ENCODE assay signal across 13 mouse cellular contexts in the genomic region with DNA sequence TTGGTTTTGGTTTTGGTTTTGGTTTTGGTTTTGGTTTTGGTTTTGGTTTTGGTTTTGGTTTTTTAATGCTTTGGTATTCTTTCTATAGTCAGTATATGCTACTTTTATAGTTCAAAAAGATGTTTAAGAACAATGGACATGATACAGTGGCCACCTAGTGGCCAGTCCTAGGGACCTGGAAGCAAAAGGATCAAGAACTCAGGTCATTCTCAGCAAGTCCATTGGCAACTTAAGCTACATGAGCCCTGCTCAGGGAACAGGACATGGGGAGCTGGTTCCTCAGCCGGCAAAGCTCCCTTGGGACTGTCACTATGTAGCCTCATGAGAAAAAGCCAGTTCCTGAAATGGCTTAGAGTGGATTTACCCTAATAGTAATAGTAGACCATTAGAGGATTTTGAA. TPM values are rescaled to one million over a fixed set of nuclear protein-coding genes. Genes with fewer than 3 reads are reported as not detected.
DNase-seq lines count a peak whose midpoint lies in the region; ATAC-seq and TF ChIP-seq lines count a peak whose summit lies in the region.
"Had no signal": no experiment of that assay in that cellular context is flagged by ENCODE, and none has a peak within 500 bp of the region (broad histone marks: within the 10 kb centered on the region; RNA-seq: fewer than 3 reads in every experiment).

No protein-coding gene starts in this region.

- H3K4me2 ChIP-seq in hindbrain, embryonic 13.5 days: no peak overlapping the region
- H3K4me2 ChIP-seq in midbrain, embryonic 14.5 days (ENCODE audit: low read length): no peak overlapping the region
- H3K4me2 ChIP-seq in stomach, postnatal 0 days (replicated peaks; ENCODE audit: low read depth): no peak overlapping the region

- H3K4me3 ChIP-seq in hindbrain, embryonic 10.5 days: no peak overlapping the region
- H3K4me3 ChIP-seq in hindbrain, embryonic 13.5 days: no peak overlapping the region
- no peak overlapping the region for H3K4me3 ChIP-seq in midbrain, embryonic 14.5 days (replicated peaks; ENCODE audit: low read depth, low read length)
- H3K4me3 ChIP-seq in midbrain, embryonic 10.5 days: no peak overlapping the region
- H3K4me3 ChIP-seq in stomach, postnatal 0 days (ENCODE audit: low read depth, low read length): no peak overlapping the region
- H3K4me3 ChIP-seq: erythroblast, embryonic 14.5 days; myocyte had no signal

- H3K9ac ChIP-seq in hindbrain, embryonic 13.5 days: no peak overlapping the region
- H3K9ac ChIP-seq in midbrain, embryonic 14.5 days (replicated peaks; ENCODE audit: low read length): no peak overlapping the region
- no peak overlapping the region for H3K9ac ChIP-seq in stomach, postnatal 0 days (ENCODE audit: low read length)

- no peaks in the 10 kb centered on the region for H3K9me3 ChIP-seq in hindbrain, embryonic 10.5 days
- H3K9me3 ChIP-seq in hindbrain, embryonic 13.5 days: peaks cover 4% of the 10 kb centered on the region; the same call in 1 of the 2 replicates
- H3K9me3 ChIP-seq in midbrain, embryonic 14.5 days (ENCODE audit: control insufficient read depth, low read length): no peaks in the 10 kb centered on the region
- no peaks in the 10 kb centered on the region for H3K9me3 ChIP-seq in midbrain, embryonic 10.5 days (replicated peaks)
- H3K9me3 ChIP-seq in stomach, postnatal 0 days (ENCODE audit: control insufficient read depth, low read length): no peaks in the 10 kb centered on the region

- ATAC-seq in hindbrain, embryonic 13.5 days (ENCODE audit: low FRiP score): no peak
- ATAC-seq in midbrain, embryonic 14.5 days (ENCODE audit: low FRiP score, low TSS enrichment): no peak
- ATAC-seq in stomach, postnatal 0 days (ENCODE audit: low FRiP score, low TSS enrichment): no peak

- TF ChIP-seq CTCF in stomach, postnatal 0 days (IDR thresholded peaks at IDR 0.05; ENCODE audit: low read depth): peak; percentile 48

- TF ChIP-seq EP300 in stomach, postnatal 0 days (optimal IDR thresholded peaks at IDR 0.05): no peak

- H3K27me3 ChIP-seq in hindbrain, embryonic 10.5 days (ENCODE audit: insufficient read depth, poor library complexity, severe bottlenecking): no peaks in the 10 kb centered on the region
- H3K27me3 ChIP-seq in hindbrain, embryonic 13.5 days: no peaks in the 10 kb centered on the region
- no peaks in the 10 kb centered on the region for H3K27me3 ChIP-seq in midbrain, embryonic 14.5 days (ENCODE audit: control insufficient read depth, insufficient read depth, low read length)
- H3K27me3 ChIP-seq in midbrain, embryonic 10.5 days (ENCODE audit: low read depth, poor library complexity, severe bottlenecking): no peaks in the 10 kb centered on the region
- H3K27me3 ChIP-seq in stomach, postnatal 0 days (ENCODE audit: control insufficient read depth, insufficient read depth, low read length): no peaks in the 10 kb centered on the region

- peak; percentile 13 for DNase-seq in hindbrain, embryonic 10.5 days (ENCODE audit: low spot score)
- peak; percentile 51 for DNase-seq in midbrain, embryonic 14.5 days
- DNase-seq in midbrain, embryonic 10.5 days (ENCODE audit: low spot score): no peak
- peak; percentile 47 for DNase-seq in embryo, embryonic 11 days
- DNase-seq in stomach, postnatal 0 days (ENCODE audit: low spot score): no peak
- DNase-seq in spleen, adult 12 weeks (ENCODE audit: low spot score): no peak
- no peak for DNase-seq in gastrocnemius, adult 8-10 months (ENCODE audit: low spot score in 2 of 2)
- DNase-seq: layer of hippocampus, adult 9-11 months; lung, adult 2 months; thymus, postnatal 36 days had no signal

- H3K4me1 ChIP-seq in hindbrain, embryonic 10.5 days (replicated peaks): no peaks in the 10 kb centered on the region
- no peaks in the 10 kb centered on the region for H3K4me1 ChIP-seq in hindbrain, embryonic 13.5 days (replicated peaks)
- no peaks in the 10 kb centered on the region for H3K4me1 ChIP-seq in midbrain, embryonic 14.5 days (ENCODE audit: control insufficient read depth, insufficient read depth, low read length)
- H3K4me1 ChIP-seq in midbrain, embryonic 10.5 days: no peaks in the 10 kb centered on the region
- no peaks in the 10 kb centered on the region for H3K4me1 ChIP-seq in stomach, postnatal 0 days (replicated peaks; ENCODE audit: control insufficient read depth, insufficient read depth)

- 57% methylated on average over 1 of the region's 1 CpGs for WGBS in hindbrain, embryonic 10.5 days
- WGBS in hindbrain, embryonic 13.5 days: 34% methylated on average over 1 of the region's 1 CpGs
- WGBS in midbrain, embryonic 14.5 days: 63% methylated on average over 1 of the region's 1 CpGs
- whole genome bisulfite sequencing in midbrain, embryonic 10.5 days: 73% methylated on average over 1 of the region's 1 CpGs
- WGBS in stomach, postnatal 0 days: 52% methylated on average over 1 of the region's 1 CpGs

- H3K36me3 ChIP-seq in hindbrain, embryonic 10.5 days: peaks cover 11% of the 10 kb centered on the region
- H3K36me3 ChIP-seq in hindbrain, embryonic 13.5 days: 0 out of 2 replicates have a peak, but pooled peaks cover 3% of the 10 kb centered on the region
- no peaks in the 10 kb centered on the region for H3K36me3 ChIP-seq in midbrain, embryonic 14.5 days (ENCODE audit: control insufficient read depth, insufficient read depth, low read length)
- H3K36me3 ChIP-seq in midbrain, embryonic 10.5 days: peaks cover 16% of the 10 kb centered on the region
- H3K36me3 ChIP-seq in stomach, postnatal 0 days (ENCODE audit: control insufficient read depth, insufficient read depth, low read length): no peaks in the 10 kb centered on the region

- no peak overlapping the region for H3K27ac ChIP-seq in hindbrain, embryonic 10.5 days
- no peak overlapping the region for H3K27ac ChIP-seq in hindbrain, embryonic 13.5 days
- H3K27ac ChIP-seq in midbrain, embryonic 14.5 days (replicated peaks; ENCODE audit: low read depth, low read length): no peak overlapping the region
- H3K27ac ChIP-seq in midbrain, embryonic 10.5 days (replicated peaks): no peak overlapping the region
- no peak overlapping the region for H3K27ac ChIP-seq in stomach, postnatal 0 days (replicated peaks)

RNA-seq across cellular contexts. Expression of gene Urod, which starts 42.6 kb away (rescaled TPM):
- 106 and 115 TPM in 2 replicates for polyA plus RNA-seq in hindbrain, embryonic 10.5 days (2016; fragmentation: Nextera tagmentation; extraction: Ambion mirVana)
- 69.7 and 70.2 TPM in 2 replicates for polyA plus RNA-seq in hindbrain, embryonic 13.5 days (2015; fragmentation: Nextera tagmentation; extraction: Ambion mirVana)
- 48.6 and 54.8 TPM in 2 replicates for polyA plus RNA-seq in midbrain, embryonic 14.5 days (2014; fragmentation: Nextera tagmentation; extraction: Ambion mirVana)
- polyA plus RNA-seq in midbrain, embryonic 10.5 days (2016; fragmentation: Nextera tagmentation; extraction: Ambion mirVana): 97.8 and 101 TPM in 2 replicates
- 38.3 and 47.3 TPM in 2 replicates for polyA plus RNA-seq in stomach, postnatal 0 days (2015; fragmentation: Nextera tagmentation; extraction: Ambion mirVana)
- 10 to 100 TPM; 63.0 to 69.1 (median 65.4) TPM for total RNA-seq in gastrocnemius, adult 8-10 months (2022)

RNA-seq across cellular contexts. Expression of gene Hectd3, which starts 43.5 kb away (rescaled TPM):
- polyA plus RNA-seq in hindbrain, embryonic 10.5 days (2016; fragmentation: Nextera tagmentation; extraction: Ambion mirVana): 11.3 and 15.4 TPM in 2 replicates
- polyA plus RNA-seq in hindbrain, embryonic 13.5 days (2015; fragmentation: Nextera tagmentation; extraction: Ambion mirVana): 19.5 and 21.5 TPM in 2 replicates
- polyA plus RNA-seq in midbrain, embryonic 14.5 days (2014; fragmentation: Nextera tagmentation; extraction: Ambion mirVana): 17.2 and 18.6 TPM in 2 replicates
- 9.7 and 11.9 TPM in 2 replicates for polyA plus RNA-seq in midbrain, embryonic 10.5 days (2016; fragmentation: Nextera tagmentation; extraction: Ambion mirVana)
- polyA plus RNA-seq in stomach, postnatal 0 days (2015; fragmentation: Nextera tagmentation; extraction: Ambion mirVana): 6.3 and 7.4 TPM in 2 replicates
- total RNA-seq in gastrocnemius, adult 8-10 months (2022): 10 to 100 TPM; 11.5 to 19.0 (median 14.5) TPM

Comparison
In these comparisons a context has a peak if more than half of its experiments do, and no peak if none do; other contexts are left out.
1. DNase-seq: peak in hindbrain, embryonic 10.5 days (single experiment), midbrain, embryonic 14.5 days (single experiment) and embryo, embryonic 11 days (single experiment); none in midbrain, embryonic 10.5 days (single experiment), stomach, postnatal 0 days (single experiment), spleen, adult 12 weeks (single experiment) and gastrocnemius, adult 8-10 months (0 of 2).